Mouse (Mus musculus) midbrain, embryonic 11.5 days (tissue): Measurements from ENCODE around the gene Rab3d. TPM values are rescaled to one million over a fixed set of nuclear protein-coding genes. Genes with fewer than 3 reads are reported as not detected.
"Not testable (repeated sequence)": the region's sequence is repeated elsewhere in the genome, so short reads cannot be mapped to it uniquely, and the experiment has no call there.

Source experiments
- ATAC-seq: fragments of 200-750 bp; cut with Nextera tagmentation; 2 replicates; pipeline ENCODE4 v1.8.0; 2017; ENCODE audit warnings: moderate TSS enrichment, moderate library complexity; ENCODE audit not compliant: low FRiP score
- DNase-seq: peaks from one replicate; pipeline ENCODE4 v3.0.0; 2015; ENCODE audit warnings: low spot score; ENCODE audit errors: missing footprints
- H3K27ac ChIP-seq: fragments of 300-500 bp; sonication (generic); 2 replicates; pipeline ENCODE4 v1.5.1; 2014; ENCODE audit warnings: low read depth, low read length
- H3K27me3 ChIP-seq: fragments of 300-500 bp; sonication (generic); 2 replicates; pipeline ENCODE4 v1.6.1; 2014; ENCODE audit warnings: mild to moderate bottlenecking, low read length, moderate library complexity, mixed read lengths; ENCODE audit not compliant: control insufficient read depth, insufficient read depth
- H3K36me3 ChIP-seq: fragments of 300-500 bp; sonication (generic); 2 replicates; pipeline ENCODE4 v1.6.1; 2014; ENCODE audit warnings: mild to moderate bottlenecking, low read length, moderate library complexity, mixed read lengths; ENCODE audit not compliant: control insufficient read depth, insufficient read depth
- H3K4me1 ChIP-seq: fragments of 300-500 bp; sonication (generic); 2 replicates; pipeline ENCODE4 v1.6.1; 2014; ENCODE audit warnings: low read length; ENCODE audit not compliant: control insufficient read depth, insufficient read depth
- H3K4me2 ChIP-seq: fragments of 300-500 bp; sonication (generic); 2 replicates; pipeline ENCODE4 v1.6.1; 2014; ENCODE audit warnings: mild to moderate bottlenecking, moderate library complexity
- H3K4me3 ChIP-seq: fragments of 300-500 bp; sonication (generic); 2 replicates; pipeline ENCODE4 v1.5.1; 2014; ENCODE audit warnings: low read depth, low read length
- H3K9ac ChIP-seq: fragments of 300-500 bp; sonication (generic); 2 replicates; pipeline ENCODE4 v1.6.1; 2014; ENCODE audit warnings: low read length
- H3K9me3 ChIP-seq: fragments of 300-500 bp; sonication (generic); 2 replicates; pipeline ENCODE4 v1.6.1; 2016; ENCODE audit warnings: low read length; ENCODE audit not compliant: control insufficient read depth
- WGBS: fragments of 180-500 bp; shearing (Covaris S2); extraction: QIAGEN DNeasy Blood & Tissue Kit; methylation state at CpG from one replicate; pipeline ENCODE4 v1.1.7; 2014; 5-methylcytosine and 5-hydroxymethylcytosine counted together
- polyA plus RNA-seq: library from polyadenylated mRNA; unstranded; fragments of >200 nt; fragmentation: Nextera tagmentation; extraction: Ambion mirVana; gene quantifications from 2 replicates; pipeline ENCODE4 v1.2.1, GENCODE M21; 2014

Rab3d gene
- polyA plus RNA-seq, 1 experiment from 2014 or later: 9.1 TPM

DNA sequence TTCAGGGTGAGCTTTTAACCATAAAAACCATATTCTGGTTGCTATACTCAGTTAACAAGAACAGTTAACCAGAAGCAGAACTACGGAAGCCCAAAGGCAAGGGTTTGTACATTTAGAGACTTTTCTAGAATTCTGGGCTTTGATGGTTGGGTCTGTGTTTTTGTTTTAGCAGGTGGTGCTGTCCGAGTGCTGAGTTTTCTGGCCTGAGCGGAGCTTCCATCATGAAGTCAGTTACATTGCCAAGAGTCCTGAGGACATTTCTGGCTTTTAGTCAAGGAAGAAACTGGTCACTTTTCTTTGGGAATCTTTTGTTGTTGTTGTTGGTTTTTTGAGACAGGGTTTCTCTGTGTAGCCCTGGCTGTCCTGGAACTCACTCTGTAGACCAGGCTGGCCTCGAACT, 14.0 kb downstream of the Rab3d start:
- DNase-seq: no peak
- ATAC-seq: no peak
- H3K4me1 ChIP-seq: peaks cover 4% of the 10 kb centered on the region; the same call in 1 of the 2 replicates
- H3K4me3 ChIP-seq: no peak overlapping the region
- no peaks in the 10 kb centered on the region for H3K36me3 ChIP-seq
- no peak overlapping the region for H3K4me2 ChIP-seq
- no peaks in the 10 kb centered on the region for H3K9me3 ChIP-seq
- H3K27ac ChIP-seq: no peak overlapping the region
- no peaks in the 10 kb centered on the region for H3K27me3 ChIP-seq
- WGBS: 85% methylated on average over 4 of the region's 4 CpGs
- H3K9ac ChIP-seq: no peak overlapping the region

DNA sequence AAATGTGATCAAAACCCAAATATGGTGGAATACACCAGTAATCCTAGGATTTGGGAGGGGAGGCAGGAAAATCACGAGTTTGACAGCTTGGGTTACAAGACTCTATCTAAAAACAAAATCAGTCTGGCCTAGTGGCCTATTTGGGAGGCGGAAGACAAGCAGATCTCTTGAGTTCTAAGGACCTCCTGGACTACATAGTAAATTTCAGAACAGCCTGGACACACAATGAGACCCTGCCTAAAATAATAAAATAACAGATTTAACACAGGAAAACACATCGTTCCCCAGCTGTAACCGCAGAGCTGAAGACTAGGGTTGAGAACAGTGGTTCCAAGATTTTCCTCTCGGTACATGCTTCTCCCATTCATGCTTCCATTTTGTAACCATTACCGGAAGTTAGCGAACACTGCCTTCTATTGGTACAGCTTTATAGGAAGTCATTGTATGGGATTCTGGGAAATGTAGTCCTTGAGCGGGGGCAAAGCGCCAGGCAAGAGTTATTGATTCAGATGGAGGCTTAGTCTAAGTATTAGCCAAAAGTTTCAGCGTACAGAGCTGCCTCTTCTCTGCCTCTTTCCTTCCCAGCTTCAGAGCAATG, 16.7 kb downstream of the Rab3d start:
- H3K27me3 ChIP-seq: no peaks in the 10 kb centered on the region
- no peaks in the 10 kb centered on the region for H3K36me3 ChIP-seq
- ATAC-seq (peak; percentile 91), DNase-seq (peak; percentile 96)
- peaks cover 4% of the 10 kb centered on the region; the same call in 1 of the 2 replicates for H3K4me1 ChIP-seq
- H3K4me2 ChIP-seq: peak overlapping the region; percentile 54
- peak overlapping the region; percentile 37 for H3K4me3 ChIP-seq
- H3K9me3 ChIP-seq: no peaks in the 10 kb centered on the region
- H3K9ac ChIP-seq: peak overlapping the region; percentile 63
- no peak overlapping the region for H3K27ac ChIP-seq
- 17% methylated on average over 10 of the region's 10 CpGs for whole genome bisulfite sequencing

DNA sequence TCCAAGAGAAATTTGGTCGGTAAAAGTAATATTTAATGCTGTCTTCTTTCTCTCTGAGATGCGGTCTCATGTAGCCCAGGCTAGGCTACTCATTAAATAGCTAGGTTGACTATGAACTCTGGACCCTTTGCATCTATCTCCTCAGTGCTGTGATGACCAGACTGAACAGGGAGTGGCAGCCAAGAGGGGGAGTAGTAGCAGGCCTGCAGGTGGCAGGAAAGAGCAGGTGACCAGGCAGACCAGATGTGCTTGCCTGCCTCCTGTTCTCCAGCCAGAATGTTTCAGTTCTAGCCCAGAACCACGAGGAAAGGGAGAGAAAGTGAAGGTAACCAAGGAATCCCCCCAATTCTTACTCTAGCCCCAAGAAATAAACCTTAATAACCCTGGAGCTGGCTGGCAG, 28.8 kb downstream of the Rab3d start:
- Histone ChIP-seq H3K27me3 (no peaks in the 10 kb centered on the region), H3K4me2 (no peak overlapping the region), H3K4me3 (no peak overlapping the region), H3K9ac (no peak overlapping the region), H3K36me3 (no peaks in the 10 kb centered on the region), H3K4me1 (no peaks in the 10 kb centered on the region), H3K9me3 (no peaks in the 10 kb centered on the region), H3K27ac (no peak overlapping the region)
- DNase-seq (no peak), ATAC-seq (no peak)
- WGBS: 67% methylated on average over 3 of the region's 3 CpGs

DNA sequence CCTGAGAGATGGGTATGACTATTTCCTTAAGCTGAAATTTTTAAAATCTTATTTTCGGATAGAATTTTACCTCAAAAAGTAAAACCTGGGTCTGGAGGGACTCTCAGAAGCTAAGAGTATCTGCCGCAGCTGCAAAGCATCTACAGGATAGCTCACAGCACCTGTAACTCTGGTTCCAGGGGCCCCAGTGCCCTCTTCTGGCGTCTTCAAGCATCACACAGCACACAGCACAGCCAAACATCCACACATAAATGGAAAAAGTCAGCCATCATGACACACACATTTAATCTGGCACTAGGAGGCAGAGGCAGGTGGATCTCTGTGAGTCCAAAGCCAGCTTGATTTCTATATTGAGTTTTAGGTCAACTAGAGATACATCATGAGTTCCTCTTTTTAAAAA, 41.4 kb downstream of the Rab3d start:
- ATAC-seq (no peak), DNase-seq (no peak)

DNA sequence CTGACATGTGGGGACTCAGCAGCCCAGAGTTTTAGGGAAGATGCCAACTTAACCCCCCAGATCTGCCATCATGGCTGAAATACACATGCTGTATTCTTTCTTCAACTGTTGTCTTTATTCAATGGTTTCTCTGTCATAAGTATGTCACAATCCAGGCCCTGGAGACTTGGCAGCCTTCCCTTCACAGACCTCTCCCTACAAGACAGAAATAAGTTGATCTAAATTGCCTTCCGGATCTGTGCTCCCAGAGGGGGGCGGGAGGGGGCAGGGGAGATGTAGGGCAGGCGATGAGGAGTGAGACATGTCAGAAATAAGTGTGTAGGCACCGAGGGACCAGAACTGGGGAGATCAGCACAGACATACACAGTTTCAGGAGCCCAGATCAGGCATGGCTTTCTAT, 45.8 kb downstream of the Rab3d start:
- H3K4me2 ChIP-seq: no peak overlapping the region
- H3K9me3 ChIP-seq: no peaks in the 10 kb centered on the region
- H3K36me3 ChIP-seq: no peaks in the 10 kb centered on the region
- WGBS: 70% methylated on average over 4 of the region's 4 CpGs
- H3K4me1 ChIP-seq: no peaks in the 10 kb centered on the region
- no peak overlapping the region for H3K27ac ChIP-seq
- H3K27me3 ChIP-seq: no peaks in the 10 kb centered on the region
- ATAC-seq (no peak), DNase-seq (no peak)
- H3K4me3 ChIP-seq: no peak overlapping the region
- no peak overlapping the region for H3K9ac ChIP-seq

More for the DNA sequence above, 41.4 kb downstream of the Rab3d start:
- WGBS: 66% methylated on average over 3 of the region's 3 CpGs
- Histone ChIP-seq H3K27me3 (no peaks in the 10 kb centered on the region), H3K4me1 (no peaks in the 10 kb centered on the region), H3K27ac (no peak overlapping the region), H3K4me3 (no peak overlapping the region), H3K36me3 (no peaks in the 10 kb centered on the region), H3K9ac (no peak overlapping the region), H3K9me3 (no peaks in the 10 kb centered on the region), H3K4me2 (no peak overlapping the region)

DNA sequence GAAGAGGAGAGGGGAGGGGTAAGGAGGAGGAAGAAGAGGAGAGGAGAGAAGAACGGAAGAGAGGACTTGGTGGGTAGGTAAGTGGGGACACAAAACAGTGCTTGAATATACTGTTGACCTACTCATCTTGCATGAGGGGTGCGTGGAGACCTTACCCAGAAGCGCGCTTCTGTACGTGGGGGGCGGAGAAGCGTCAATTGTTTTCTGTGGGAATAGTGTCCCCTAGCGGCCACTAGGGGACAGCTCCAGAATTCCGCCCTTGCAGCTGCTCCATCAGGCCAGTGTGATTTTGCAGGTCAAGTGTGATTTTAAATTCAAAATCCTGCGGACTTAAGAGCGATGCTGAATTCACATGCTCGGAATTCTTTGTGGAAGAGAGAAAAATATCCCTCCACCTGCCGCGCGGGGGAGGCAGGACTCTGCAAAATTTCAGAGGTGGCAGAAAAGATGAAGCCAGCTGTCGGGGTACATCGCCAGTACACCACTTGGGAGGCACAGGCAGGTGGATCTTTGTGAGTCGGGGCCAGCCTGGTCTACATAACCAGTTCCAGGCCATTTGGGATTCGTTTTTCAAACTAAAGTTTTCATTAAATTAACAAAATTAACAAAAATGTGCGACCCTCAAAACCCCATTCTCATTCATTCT, 47.0 kb downstream of the Rab3d start:
- 19% methylated on average over 20 of the region's 20 CpGs for WGBS
- 0 out of 2 replicates have a peak overlapping the region, but pooled peaks have one; percentile 9 for H3K4me3 ChIP-seq
- no peaks in the 10 kb centered on the region for H3K27me3 ChIP-seq
- H3K4me2 ChIP-seq: peak overlapping the region; percentile 24; the same call in 1 of the 2 replicates
- H3K4me1 ChIP-seq: no peaks in the 10 kb centered on the region
- no peaks in the 10 kb centered on the region for H3K9me3 ChIP-seq
- no peaks in the 10 kb centered on the region for H3K36me3 ChIP-seq
- H3K9ac ChIP-seq: no peak overlapping the region
- DNase-seq (peak; percentile 92), ATAC-seq (no peak)
- H3K27ac ChIP-seq: no peak overlapping the region

DNA sequence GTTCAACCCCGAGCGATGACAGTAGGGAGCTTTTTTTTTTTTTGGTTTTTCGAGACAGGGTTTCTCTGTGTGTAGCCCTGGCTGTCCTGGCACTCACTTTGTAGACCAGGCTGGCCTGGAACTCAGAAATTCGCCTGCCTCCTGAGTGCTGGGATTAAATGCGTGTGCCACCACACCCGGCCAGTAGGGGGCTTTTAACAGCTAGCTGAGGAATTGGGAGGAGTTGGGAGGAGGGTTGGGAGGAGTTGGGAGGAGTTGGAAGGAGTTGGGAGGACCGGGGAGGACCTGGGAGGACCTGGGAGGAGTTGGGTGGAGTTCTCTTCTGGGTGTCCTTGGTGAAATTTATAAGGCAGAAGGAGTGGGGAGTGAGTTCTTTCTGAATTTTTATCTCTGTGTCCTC, 48.7 kb downstream of the Rab3d start:
- not testable (repeated sequence) for H3K9ac ChIP-seq, H3K4me1 ChIP-seq, H3K27me3 ChIP-seq, H3K36me3 ChIP-seq, H3K27ac ChIP-seq, H3K4me2 ChIP-seq, ATAC-seq, H3K9me3 ChIP-seq, DNase-seq, H3K4me3 ChIP-seq
- WGBS: 52% methylated on average over 7 of the region's 7 CpGs

DNA sequence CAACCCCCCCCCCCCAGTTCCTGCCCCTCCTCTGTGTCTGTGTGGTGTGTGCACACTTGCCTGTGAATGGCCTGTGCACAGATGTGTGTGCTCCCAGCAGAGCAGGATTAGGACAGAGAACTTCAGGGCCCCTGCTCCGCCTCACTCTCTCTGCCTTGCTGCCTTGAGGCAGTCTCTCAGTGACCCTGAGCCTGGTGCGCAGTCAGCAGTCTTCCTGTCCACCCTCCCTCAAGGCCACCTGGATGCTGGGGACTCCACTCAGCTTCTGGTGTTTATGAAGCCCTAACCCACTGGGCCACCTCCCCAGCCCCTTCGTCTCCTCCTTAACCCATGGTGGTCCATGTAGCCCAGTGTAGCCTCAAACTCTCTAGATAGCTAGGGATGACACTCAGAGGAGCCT, 50.3 kb downstream of the Rab3d start:
- Histone ChIP-seq H3K4me3 (no peak overlapping the region), H3K36me3 (no peaks in the 10 kb centered on the region), H3K4me2 (no peak overlapping the region), H3K27ac (no peak overlapping the region), H3K9me3 (no peaks in the 10 kb centered on the region), H3K9ac (no peak overlapping the region), H3K27me3 (no peaks in the 10 kb centered on the region), H3K4me1 (no peaks in the 10 kb centered on the region)
- WGBS: 78% methylated on average over 3 of the region's 3 CpGs
- no peak for ATAC-seq
- DNase-seq: no peak

DNA sequence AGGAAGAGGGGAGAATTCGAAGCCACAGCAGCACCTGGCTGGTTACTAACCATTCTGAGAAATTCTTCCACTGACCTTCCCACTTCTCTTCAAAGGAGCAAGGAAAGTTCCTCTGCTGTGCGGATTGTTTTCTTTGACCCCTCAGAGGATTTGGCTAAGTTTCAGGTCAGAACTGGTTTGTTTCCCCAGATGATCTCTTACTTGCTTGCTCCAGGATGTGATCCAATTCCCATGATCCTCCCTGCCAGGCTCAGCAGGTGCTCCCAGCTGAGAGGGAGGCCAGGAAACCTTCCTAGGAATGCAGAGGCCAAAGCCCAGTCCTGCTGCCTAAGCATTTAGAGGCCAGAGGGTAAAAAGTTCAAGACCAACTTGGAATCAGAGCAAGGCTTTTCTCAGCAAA, 51.4 kb downstream of the Rab3d start:
- no peak overlapping the region for H3K9ac ChIP-seq
- DNase-seq: no peak
- no peak overlapping the region for H3K4me2 ChIP-seq
- no peaks in the 10 kb centered on the region for H3K9me3 ChIP-seq
- no peaks in the 10 kb centered on the region for H3K4me1 ChIP-seq
- ATAC-seq: no peak
- 58% methylated on average over 2 of the region's 2 CpGs for WGBS
- no peaks in the 10 kb centered on the region for H3K36me3 ChIP-seq
- no peaks in the 10 kb centered on the region for H3K27me3 ChIP-seq
- H3K4me3 ChIP-seq: no peak overlapping the region
- no peak overlapping the region for H3K27ac ChIP-seq
